Mouse (Mus musculus): Measurements from ENCODE around the gene Smad3. TPM values are rescaled to one million over a fixed set of nuclear protein-coding genes. Genes with fewer than 3 reads are reported as not detected.

The Smad3 gene
- total RNA-seq, 1 experiment from 2014 or later = 43.1 TPM

DNA sequence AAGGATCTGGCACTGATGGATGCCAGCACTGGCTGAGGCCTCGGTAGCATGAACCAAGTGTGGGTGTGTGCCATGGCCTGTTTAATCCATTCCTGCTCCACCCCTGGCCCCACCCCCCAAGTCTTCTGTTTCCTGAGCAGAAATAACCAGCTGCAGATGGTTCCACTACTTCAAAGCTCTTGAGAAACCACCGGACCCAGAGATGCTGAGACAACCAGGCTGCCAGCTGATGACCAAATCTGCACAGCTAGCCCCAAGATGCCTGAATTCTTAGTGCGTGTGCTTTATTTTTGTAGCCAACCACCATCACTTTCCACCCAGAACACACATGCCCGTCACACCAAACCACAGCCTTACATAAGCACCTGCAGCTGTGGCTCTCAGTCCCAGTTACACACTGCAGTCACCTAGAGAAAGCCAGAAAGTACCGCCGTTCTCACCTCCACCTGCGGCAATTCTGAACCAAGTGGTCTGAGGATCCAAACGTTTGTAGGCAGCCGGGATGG, 20.3 kb downstream of the Smad3 start:
- peak; percentile 63 to 66 for ATAC-seq (replicated peaks in 1 of 2; ENCODE audit: insufficient read depth in 1 of 2, low FRiP score in 2 of 2, low TSS enrichment in 1 of 2, low read depth in 1 of 2, poor library complexity in 2 of 2, severe bottlenecking in 2 of 2)

DNA sequence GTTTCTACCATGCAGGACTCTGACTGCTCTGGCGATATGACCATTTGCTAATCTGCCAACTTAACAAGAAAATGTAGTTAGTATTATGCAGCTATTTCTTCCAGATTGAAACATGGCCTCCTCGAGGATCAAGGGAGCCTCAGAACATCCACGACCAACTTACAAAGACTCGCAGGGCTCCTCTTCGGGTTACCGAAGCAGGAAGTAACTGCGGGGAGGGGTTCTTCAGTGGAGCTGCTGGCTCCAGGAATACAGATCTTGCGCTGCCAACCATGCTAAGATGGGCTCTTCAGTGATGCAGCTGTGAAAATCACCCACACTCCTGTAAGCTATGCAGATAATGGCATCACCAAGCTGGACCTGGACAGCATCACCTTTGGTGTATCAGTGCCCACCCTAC, 23.5 kb downstream of the Smad3 start:
- ATAC-seq (replicated peaks in 1 of 2; ENCODE audit: insufficient read depth in 1 of 2, low FRiP score in 2 of 2, low TSS enrichment in 1 of 2, low read depth in 1 of 2, poor library complexity in 2 of 2, severe bottlenecking in 2 of 2) = no peak

DNA sequence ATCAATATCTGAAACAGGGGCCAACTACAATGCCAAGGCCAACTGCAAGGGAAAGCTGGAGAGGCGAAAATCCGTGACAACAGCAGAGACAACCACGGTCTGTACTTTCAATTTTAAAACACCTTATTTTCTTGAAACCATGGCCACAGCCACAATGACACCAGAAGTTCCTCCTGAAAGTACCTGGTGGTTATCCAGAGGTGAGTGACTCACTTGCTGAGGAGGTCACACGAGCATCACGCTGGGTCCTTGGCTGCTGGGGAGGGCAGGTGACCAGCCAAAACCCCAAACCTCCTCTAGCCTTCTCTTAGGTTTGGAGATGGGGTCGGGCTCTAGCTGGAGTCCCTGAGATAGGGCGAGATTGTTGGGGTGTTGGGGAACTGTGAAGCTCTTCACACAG, 25.1 kb downstream of the Smad3 start:
- ATAC-seq (replicated peaks in 1 of 2; ENCODE audit: insufficient read depth in 1 of 2, low FRiP score in 2 of 2, low TSS enrichment in 1 of 2, low read depth in 1 of 2, poor library complexity in 2 of 2, severe bottlenecking in 2 of 2) = no peak

DNA sequence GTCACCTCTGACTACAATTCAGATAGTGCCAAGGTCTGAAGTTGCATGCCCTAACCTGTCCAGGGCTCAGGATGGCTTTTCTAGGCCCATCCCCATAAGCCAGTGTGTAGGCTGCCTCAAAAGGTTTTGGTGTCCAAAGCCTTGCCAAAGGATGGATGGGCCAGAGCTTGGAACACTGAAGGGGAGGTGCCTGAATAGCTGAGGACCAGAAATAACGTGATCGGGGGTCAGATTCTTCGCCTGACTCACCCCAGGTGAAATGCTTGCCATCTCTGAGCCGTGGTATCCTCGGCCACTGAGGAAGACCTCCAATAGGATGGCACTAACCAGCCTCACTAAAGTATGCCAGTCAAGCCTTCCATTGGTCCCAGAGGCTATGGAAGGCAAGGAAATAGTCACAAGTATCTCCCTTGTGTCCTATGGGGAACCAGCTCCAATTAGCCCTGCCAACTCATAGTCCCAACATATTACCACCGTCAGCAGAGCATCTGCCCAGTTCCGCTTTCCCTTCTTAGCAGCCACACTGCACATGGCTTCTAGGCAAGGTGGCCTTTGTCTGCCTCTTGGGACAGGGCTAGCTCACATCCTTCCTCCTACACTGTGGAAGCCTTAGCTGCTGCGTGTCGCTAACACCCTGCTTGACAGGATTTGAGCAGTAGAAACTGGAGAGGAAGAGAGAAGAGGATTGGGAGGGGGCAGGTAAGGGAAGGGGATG, 26.5 kb downstream of the Smad3 start:
- peak; percentile 43 to 55 for ATAC-seq (replicated peaks in 1 of 2; ENCODE audit: insufficient read depth in 1 of 2, low FRiP score in 2 of 2, low TSS enrichment in 1 of 2, low read depth in 1 of 2, poor library complexity in 2 of 2, severe bottlenecking in 2 of 2)

DNA sequence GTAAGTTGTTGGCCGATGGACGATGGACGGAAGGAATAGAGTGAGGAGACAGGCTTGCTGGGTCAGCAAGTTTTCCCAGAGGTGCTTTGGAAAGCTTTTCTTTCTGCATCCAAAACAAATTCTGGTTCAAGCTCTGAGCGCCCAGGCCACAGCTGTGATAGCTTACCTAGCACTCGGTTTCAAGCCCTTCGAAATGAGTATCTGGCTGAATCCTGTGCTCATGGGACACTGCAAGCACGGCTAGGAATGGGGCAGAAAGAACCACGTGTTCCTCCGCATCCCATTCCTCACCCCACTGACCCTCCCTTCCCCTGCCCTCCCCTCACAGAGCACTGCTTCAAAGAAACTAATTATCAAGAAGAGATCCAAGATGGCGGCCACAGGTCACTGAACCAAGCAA, 28.8 kb downstream of the Smad3 start:
- no peak for ATAC-seq (replicated peaks in 1 of 2; ENCODE audit: insufficient read depth in 1 of 2, low FRiP score in 2 of 2, low TSS enrichment in 1 of 2, low read depth in 1 of 2, poor library complexity in 2 of 2, severe bottlenecking in 2 of 2)

DNA sequence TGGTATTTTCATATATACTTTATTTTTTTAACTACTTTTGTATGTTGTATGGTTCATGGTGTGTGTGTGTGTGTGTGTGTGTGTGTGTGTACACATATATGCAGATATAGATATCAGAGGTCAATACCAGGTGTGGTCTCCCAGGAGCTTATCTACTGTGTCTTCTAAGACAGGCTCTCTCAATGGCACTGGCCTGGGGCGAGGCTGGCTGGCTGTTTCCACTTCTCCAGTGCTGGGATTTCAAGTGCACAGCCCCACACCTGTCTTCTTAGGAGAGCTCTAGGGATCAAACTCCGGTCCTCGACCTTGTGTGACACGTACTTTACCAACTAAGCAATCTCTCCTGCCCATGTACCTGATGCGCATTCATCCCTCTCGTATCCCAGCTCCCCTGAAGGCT, 30.7 kb downstream of the Smad3 start:
- no peak for ATAC-seq (replicated peaks in 1 of 2; ENCODE audit: insufficient read depth in 1 of 2, low FRiP score in 2 of 2, low TSS enrichment in 1 of 2, low read depth in 1 of 2, poor library complexity in 2 of 2, severe bottlenecking in 2 of 2)

DNA sequence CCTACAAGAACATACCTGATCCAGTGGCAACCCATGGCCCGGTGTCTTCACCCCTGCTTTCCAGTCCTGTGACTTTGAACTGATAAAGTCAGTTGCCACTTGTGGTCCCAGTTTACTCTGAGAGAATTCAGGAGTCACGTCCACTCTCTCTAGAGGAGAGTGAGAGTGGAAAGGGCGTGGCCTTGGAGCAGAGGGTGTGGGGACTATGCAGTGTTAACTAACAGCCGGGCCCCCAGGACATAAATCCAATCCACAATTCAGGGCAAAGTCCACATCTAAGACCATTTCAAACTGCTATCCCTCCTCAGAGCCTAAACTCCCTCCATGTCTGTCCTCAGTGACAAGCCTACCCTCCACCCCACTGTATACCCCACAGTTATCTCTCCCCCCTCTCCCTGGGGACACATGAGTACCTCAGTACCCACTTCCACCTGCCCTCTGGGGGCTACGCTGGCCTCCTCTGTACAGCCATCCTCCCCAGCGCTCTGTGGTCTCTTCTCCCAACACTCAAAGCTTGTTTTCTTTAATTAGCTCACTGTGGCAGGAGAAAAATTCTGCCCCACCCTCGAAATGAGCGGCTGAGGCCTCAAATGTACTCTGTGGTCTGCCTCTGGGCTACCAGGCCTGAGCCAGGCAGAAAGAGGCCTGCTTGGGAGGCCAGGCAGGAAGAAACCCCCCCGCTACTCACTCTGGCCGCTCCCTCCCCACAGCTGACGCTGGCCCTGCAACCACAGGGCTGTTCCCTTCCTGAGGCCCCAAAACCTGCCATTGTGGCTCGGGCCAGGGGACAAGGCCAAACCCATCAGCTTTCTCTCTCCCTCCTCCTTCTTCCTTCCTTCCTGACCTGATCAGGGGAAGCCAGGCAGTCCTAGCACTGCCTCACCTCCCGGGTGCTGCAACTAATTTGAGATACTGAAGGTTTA, 31.4 kb downstream of the Smad3 start:
- peak; percentile 80 to 90 for ATAC-seq (replicated peaks in 1 of 2; ENCODE audit: insufficient read depth in 1 of 2, low FRiP score in 2 of 2, low TSS enrichment in 1 of 2, low read depth in 1 of 2, poor library complexity in 2 of 2, severe bottlenecking in 2 of 2)

DNA sequence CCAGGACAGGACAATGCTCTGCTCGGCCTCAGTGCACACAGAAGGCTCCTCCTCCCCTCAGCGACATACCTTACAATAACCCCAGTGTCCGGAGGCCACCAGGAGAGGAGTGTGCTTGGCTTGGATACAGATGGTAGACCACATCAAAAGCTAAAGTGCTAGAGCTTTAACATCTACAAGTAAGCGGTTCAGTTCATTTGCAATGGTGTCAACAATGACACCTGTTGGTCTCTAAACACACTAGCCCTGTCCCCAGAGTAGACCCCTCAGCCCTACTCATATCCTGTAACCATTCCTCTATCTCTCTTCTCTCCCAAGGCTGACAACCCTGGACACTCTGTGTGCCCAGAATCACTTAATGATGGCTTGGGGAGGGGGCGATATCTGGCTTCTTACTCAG, 33.0 kb downstream of the Smad3 start:
- ATAC-seq (replicated peaks in 1 of 2; ENCODE audit: insufficient read depth in 1 of 2, low FRiP score in 2 of 2, low TSS enrichment in 1 of 2, low read depth in 1 of 2, poor library complexity in 2 of 2, severe bottlenecking in 2 of 2) = no peak

DNA sequence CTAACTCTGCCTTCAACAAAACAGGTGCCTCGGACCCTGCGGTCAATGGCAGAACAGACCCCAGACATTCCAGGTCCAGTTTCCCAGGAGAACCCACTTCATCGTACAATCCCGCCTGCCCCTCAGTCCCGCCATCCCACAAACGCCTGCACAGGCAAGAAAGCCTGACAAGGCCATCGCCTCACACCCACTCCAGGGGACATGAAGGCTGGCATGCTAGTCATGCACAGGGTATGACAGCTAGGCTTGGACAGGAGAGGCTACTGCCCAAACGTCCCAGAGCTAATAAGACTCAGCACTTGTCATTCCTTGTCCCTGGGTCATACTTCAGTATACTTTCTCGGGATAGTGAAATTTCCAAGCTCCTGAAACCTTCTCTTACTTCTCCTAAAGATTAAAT, 34.9 kb downstream of the Smad3 start:
- ATAC-seq (replicated peaks in 1 of 2; ENCODE audit: insufficient read depth in 1 of 2, low FRiP score in 2 of 2, low TSS enrichment in 1 of 2, low read depth in 1 of 2, poor library complexity in 2 of 2, severe bottlenecking in 2 of 2) = no peak

DNA sequence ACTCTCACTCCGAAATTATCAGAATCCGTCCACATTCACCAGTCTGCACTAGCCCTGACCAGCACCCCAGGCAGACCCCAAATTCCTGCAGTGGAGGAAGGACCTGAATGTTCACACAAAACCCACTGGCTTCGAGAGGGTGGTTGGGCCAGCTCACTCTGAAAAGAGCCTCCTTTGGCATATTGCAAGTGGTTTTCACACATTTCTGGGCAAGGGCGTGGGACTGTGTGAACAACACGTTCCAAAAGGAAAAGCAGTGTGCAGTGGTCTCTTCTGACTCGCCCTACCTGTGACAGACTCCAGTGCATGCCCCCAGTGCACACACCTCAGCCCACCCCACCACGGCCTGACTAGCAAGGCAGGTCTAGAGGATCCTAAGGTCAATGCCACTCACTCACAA, 35.4 kb downstream of the Smad3 start:
- ATAC-seq (replicated peaks in 1 of 2; ENCODE audit: insufficient read depth in 1 of 2, low FRiP score in 2 of 2, low TSS enrichment in 1 of 2, low read depth in 1 of 2, poor library complexity in 2 of 2, severe bottlenecking in 2 of 2) = no peak

DNA sequence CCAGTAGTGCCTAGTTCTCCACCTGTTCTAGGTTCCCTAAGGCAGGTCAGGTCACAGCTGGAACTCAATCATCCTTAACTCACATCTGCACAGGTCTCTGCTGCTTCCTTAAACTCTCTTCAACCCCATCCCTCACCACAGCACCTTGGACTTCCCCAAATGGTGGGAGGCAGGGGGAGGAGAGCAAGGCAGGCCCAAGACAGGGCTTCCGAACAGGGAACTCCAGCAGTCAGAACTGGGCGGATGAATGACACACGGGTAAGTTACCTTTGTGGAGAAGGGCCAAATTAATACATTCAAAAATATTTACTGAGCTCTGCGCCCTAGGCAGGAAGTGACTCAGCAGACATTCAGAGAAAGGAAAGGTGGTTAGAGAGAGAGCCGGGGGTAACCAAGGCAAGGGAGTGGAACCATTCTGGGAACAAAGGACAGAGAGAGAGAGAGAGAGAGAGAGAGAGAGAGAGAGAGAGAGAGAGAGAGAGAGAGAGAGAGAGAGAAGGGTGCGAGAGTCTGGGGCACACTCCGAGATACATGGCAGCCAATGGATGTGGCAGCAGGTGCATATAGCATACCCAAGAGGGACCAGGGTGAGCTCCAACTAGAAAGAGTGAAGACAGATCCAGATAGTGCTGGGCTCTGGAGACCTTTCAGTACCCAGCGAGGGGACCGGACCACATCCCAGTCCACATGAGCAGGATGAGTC, 36.1 kb downstream of the Smad3 start:
- ATAC-seq (replicated peaks in 1 of 2; ENCODE audit: insufficient read depth in 1 of 2, low FRiP score in 2 of 2, low TSS enrichment in 1 of 2, low read depth in 1 of 2, poor library complexity in 2 of 2, severe bottlenecking in 2 of 2) = peak; percentile 66 to 79

DNA sequence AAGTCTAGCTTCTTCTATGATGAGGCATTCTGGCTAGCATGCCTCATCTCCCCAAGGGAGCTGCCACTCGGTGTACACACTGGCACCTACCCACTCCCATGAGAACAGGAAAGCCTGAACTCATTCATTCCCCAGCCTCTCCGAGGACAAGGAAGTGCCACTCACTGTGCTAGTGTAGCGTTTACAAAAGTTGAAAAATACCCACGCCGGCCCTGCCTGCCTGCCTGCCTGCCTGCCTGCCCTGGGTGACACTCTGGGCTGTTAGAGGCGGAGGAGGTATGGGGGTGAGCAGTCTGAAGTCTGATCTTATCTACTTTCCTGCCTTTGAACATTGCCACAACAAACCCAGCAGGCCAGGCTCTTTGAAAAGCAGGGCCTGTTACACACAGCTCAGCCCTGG, 37.1 kb downstream of the Smad3 start:
- ATAC-seq (replicated peaks in 1 of 2; ENCODE audit: insufficient read depth in 1 of 2, low FRiP score in 2 of 2, low TSS enrichment in 1 of 2, low read depth in 1 of 2, poor library complexity in 2 of 2, severe bottlenecking in 2 of 2) = peak; percentile 14 to 37; a peak in 3 of 4 replicates

DNA sequence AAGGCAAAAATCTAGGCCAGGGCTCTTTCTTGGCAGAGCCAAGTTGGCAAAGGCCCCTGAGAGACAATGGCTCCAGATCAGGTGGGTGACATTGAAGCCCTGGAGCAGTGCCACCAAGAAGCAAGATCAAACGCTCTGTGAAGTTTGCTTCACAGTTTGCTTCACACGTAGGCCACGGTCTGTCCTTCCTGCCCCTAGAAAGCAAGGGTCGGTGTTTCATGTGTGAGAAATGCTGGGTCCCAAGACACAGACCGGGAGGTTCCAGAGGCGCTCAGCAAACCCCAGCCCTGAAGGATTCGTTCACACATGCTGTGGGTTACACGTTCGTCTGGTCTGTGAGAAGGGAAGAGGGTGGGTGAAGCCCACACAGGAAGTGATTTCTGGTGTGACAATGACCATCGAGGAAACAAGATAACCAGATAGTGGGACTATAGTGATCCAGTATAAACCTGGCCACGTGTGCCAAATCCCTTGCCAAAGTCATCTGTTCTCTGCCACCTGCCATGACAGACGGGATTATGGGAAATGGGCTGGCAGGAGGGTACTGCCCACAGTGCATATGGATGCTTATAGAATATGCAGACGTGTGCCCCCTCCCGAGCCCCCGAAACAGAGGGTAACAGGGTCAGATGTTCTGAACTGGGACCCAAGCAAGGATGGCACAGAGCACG, 37.9 kb downstream of the Smad3 start:
- ATAC-seq (replicated peaks in 1 of 2; ENCODE audit: insufficient read depth in 1 of 2, low FRiP score in 2 of 2, low TSS enrichment in 1 of 2, low read depth in 1 of 2, poor library complexity in 2 of 2, severe bottlenecking in 2 of 2) = no peak

DNA sequence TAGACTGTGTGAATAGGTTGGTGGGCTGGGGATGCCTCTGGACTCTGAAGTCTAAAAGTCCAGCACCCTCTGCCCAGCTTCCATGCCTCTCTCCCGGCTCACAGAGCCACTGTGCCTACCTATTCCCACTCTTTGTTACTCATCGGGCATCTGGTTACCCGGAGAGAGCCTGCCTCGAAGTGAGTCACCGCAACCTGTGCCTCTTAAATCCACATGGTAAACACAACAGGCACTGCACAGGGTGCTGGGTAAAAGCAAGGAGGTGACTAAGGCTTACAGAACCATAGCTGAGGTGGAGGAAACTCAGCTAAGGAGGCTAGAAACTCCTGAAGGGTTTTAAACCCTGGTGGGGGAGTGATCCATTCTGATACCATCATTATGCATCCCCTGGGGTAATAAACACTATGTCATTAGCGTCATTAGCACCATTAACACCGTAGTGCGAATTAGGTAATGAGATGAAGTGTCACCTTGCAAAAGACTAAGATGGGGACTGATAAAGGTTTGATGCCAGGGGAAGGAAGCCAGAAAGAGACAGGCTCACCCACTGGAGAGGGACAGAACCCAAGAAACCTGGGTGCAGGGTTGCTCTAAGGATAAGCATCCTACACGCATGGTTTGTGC, 38.9 kb downstream of the Smad3 start:
- ATAC-seq (replicated peaks in 1 of 2; ENCODE audit: insufficient read depth in 1 of 2, low FRiP score in 2 of 2, low TSS enrichment in 1 of 2, low read depth in 1 of 2, poor library complexity in 2 of 2, severe bottlenecking in 2 of 2) = no peak

DNA sequence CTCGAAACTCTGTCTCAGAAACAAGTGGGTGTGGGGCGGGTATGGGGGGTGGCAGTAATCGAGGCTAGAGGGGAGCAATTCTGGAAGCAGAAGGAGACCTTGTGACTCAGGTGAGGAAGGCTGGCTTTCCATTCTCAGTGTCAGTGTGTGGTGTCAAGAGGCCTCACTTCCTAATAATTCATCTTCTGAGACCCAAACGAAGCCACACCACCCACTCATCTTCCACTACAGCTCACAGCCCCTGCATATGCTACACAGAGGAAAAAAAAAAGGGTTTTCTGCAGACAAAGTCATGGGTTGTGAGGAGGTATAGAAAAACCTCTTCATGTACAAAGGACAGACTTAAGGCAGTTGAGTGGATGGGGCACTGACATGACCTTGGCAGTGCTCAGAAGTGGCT, 39.6 kb downstream of the Smad3 start:
- no peak for ATAC-seq (replicated peaks in 1 of 2; ENCODE audit: insufficient read depth in 1 of 2, low FRiP score in 2 of 2, low TSS enrichment in 1 of 2, low read depth in 1 of 2, poor library complexity in 2 of 2, severe bottlenecking in 2 of 2)

DNA sequence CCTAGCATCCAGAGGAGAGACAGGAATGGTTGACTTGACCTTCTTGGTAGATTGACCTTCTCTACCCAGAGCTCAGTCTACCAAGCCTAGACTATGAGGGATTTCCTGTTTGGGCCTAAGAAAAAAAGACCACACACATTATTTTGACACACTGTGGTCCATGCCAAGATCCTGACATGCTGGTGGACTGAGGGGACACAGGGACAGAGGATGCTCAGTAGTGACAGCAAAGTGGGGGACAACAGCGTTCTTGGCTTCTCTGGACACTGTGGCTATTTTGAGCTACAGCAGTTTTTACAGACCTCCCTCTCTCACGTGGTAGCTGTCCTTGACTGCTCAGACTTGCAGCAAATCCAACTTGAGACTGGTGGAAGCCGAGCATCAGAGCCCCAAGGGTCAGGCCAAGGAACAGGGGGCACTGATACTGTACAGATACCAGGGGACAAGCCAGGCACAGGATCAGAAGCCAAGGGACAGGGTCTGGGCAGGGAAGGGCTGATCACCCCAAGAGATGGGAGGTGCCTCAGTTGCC, 40.3 kb downstream of the Smad3 start:
- no peak for ATAC-seq (replicated peaks in 1 of 2; ENCODE audit: insufficient read depth in 1 of 2, low FRiP score in 2 of 2, low TSS enrichment in 1 of 2, low read depth in 1 of 2, poor library complexity in 2 of 2, severe bottlenecking in 2 of 2)

All from hematopoietic stem cell, adult 5-6 weeks (primary cell).